Mouse (Mus musculus) limb, embryonic 13.5 days (tissue): ENCODE data around the gene Kif5c. TPM values are rescaled to one million over a fixed set of nuclear protein-coding genes. Genes with fewer than 3 reads are reported as not detected.

Experiments
- ATAC-seq: fragments of 200-750 bp; cut with Nextera tagmentation; 2 replicates; pipeline ENCODE4 v1.8.0; 2017; ENCODE audit warnings: low read depth, moderate number of reproducible peaks, moderate TSS enrichment; ENCODE audit not compliant: low FRiP score
- H3K27ac ChIP-seq: fragments of 300-500 bp; sonication (generic); 2 replicates; pipeline ENCODE4 v1.5.1; 2015; ENCODE audit warnings: inconsistent platforms, mild to moderate bottlenecking, moderate library complexity
- H3K27me3 ChIP-seq: fragments of 300-500 bp; sonication (generic); 2 replicates; pipeline ENCODE4 v1.6.1; 2015; ENCODE audit warnings: mild to moderate bottlenecking, inconsistent platforms
- H3K36me3 ChIP-seq: fragments of 300-500 bp; sonication (generic); 2 replicates; pipeline ENCODE4 v1.6.1; 2015; ENCODE audit warnings: inconsistent platforms, mild to moderate bottlenecking, moderate library complexity
- H3K4me1 ChIP-seq: fragments of 300-500 bp; sonication (generic); 2 replicates; pipeline ENCODE4 v1.6.1; 2015; ENCODE audit warnings: inconsistent platforms
- H3K4me2 ChIP-seq: fragments of 300-500 bp; sonication (generic); replicated peaks from 2 replicates; pipeline ENCODE4 v1.6.1; 2015; ENCODE audit warnings: inconsistent platforms, mild to moderate bottlenecking, moderate library complexity
- H3K4me3 ChIP-seq: fragments of 300-500 bp; sonication (generic); 2 replicates; pipeline ENCODE4 v1.5.1; 2015; ENCODE audit warnings: moderate library complexity, mild to moderate bottlenecking, inconsistent platforms
- H3K9ac ChIP-seq: fragments of 300-500 bp; sonication (generic); 2 replicates; pipeline ENCODE4 v1.6.1; 2015; ENCODE audit warnings: mild to moderate bottlenecking, inconsistent platforms
- H3K9me3 ChIP-seq: fragments of 300-500 bp; sonication (generic); 2 replicates; pipeline ENCODE4 v1.6.1; 2016; ENCODE audit warnings: inconsistent platforms
- WGBS: fragments of 180-500 bp; shearing (Covaris S2); methylation state at CpG from one replicate; pipeline ENCODE4 v1.1.7; 2015; 5-methylcytosine and 5-hydroxymethylcytosine counted together
- polyA plus RNA-seq: library from polyadenylated mRNA; unstranded; fragments of >200 nt; fragmentation: Nextera tagmentation; extraction: Ambion mirVana; gene quantifications from 2 replicates; pipeline ENCODE4 v1.2.1, GENCODE M21; 2015

Kif5c gene
- polyA plus RNA-seq, 1 experiment from 2014 or later = 9.2 TPM

- Histone ChIP-seq H3K36me3 (no peaks in the 10 kb centered on the region), H3K4me1 (peaks cover 13% of the 10 kb centered on the region), H3K9ac (peak overlapping the region; percentile 70), H3K27ac (no peak overlapping the region), H3K4me2 (peak overlapping the region; percentile 99), H3K9me3 (no peaks in the 10 kb centered on the region), H3K27me3 (peaks cover 57% of the 10 kb centered on the region), H3K4me3 (peak overlapping the region; percentile 59)
- WGBS = under 1% methylated on average over 14 of the region's 14 CpGs
- no peak; the same call in 1 of the 2 replicates for ATAC-seq
These were observed 168.9 kb downstream of the Kif5c start for GRCm38 (mm10) chr2:49788051-49788418.

GRCm38 (mm10) chr2:49788643-49789042 lies 169.5 kb downstream of the Kif5c start:
- H3K4me1 ChIP-seq = peaks cover 13% of the 10 kb centered on the region
- no peaks in the 10 kb centered on the region for H3K36me3 ChIP-seq
- peak overlapping the region; percentile 59 for H3K4me3 ChIP-seq
- peaks cover 57% of the 10 kb centered on the region for H3K27me3 ChIP-seq
- no peak overlapping the region for H3K27ac ChIP-seq
- peak overlapping the region; percentile 99 for H3K4me2 ChIP-seq
- 16% methylated on average over 3 of the region's 3 CpGs for WGBS
- ATAC-seq = no peak
- no peak overlapping the region for H3K9ac ChIP-seq
- H3K9me3 ChIP-seq = no peaks in the 10 kb centered on the region

- Histone ChIP-seq H3K4me3 (no peak overlapping the region), H3K4me1 (peaks cover 13% of the 10 kb centered on the region), H3K27ac (no peak overlapping the region), H3K4me2 (peak overlapping the region; percentile 99; the same call in 1 of the 2 replicates), H3K9me3 (no peaks in the 10 kb centered on the region), H3K36me3 (no peaks in the 10 kb centered on the region), H3K27me3 (peaks cover 57% of the 10 kb centered on the region), H3K9ac (no peak overlapping the region)
- WGBS = 74% methylated on average over 6 of the region's 6 CpGs
- no peak for ATAC-seq
These were observed 170.0 kb downstream of the Kif5c start for GRCm38 (mm10) chr2:49789078-49789477.

- Histone ChIP-seq H3K4me3 (no peak overlapping the region), H3K36me3 (no peaks in the 10 kb centered on the region), H3K9ac (no peak overlapping the region), H3K9me3 (no peaks in the 10 kb centered on the region), H3K27ac (no peak overlapping the region), H3K27me3 (peaks cover 57% of the 10 kb centered on the region), H3K4me1 (peaks cover 14% of the 10 kb centered on the region), H3K4me2 (no peak overlapping the region)
- no peak for ATAC-seq
- WGBS = 78% methylated on average over 5 of the region's 5 CpGs
These were observed 170.4 kb downstream of the Kif5c start for GRCm38 (mm10) chr2:49789504-49789903.

GRCm38 (mm10) chr2:49797444-49798143 lies 178.5 kb downstream of the Kif5c start:
- Histone ChIP-seq H3K9ac (no peak overlapping the region), H3K4me3 (no peak overlapping the region), H3K9me3 (no peaks in the 10 kb centered on the region), H3K36me3 (no peaks in the 10 kb centered on the region), H3K4me1 (0 out of 2 replicates have a peak, but pooled peaks cover 2% of the 10 kb centered on the region), H3K4me2 (no peak overlapping the region), H3K27me3 (no peaks in the 10 kb centered on the region), H3K27ac (no peak overlapping the region)
- 64% methylated on average over 14 of the region's 14 CpGs for WGBS
- ATAC-seq = no peak

GRCm38 (mm10) chr2:49804448-49804847 lies 185.3 kb downstream of the Kif5c start:
- no peak overlapping the region for H3K9ac ChIP-seq
- 56% methylated on average over 8 of the region's 8 CpGs for WGBS
- H3K27ac ChIP-seq = no peak overlapping the region
- H3K36me3 ChIP-seq = no peaks in the 10 kb centered on the region
- H3K9me3 ChIP-seq = no peaks in the 10 kb centered on the region
- H3K4me3 ChIP-seq = no peak overlapping the region
- no peak overlapping the region for H3K4me2 ChIP-seq
- peaks cover 32% of the 10 kb centered on the region for H3K4me1 ChIP-seq
- peak; percentile 43 for ATAC-seq
- H3K27me3 ChIP-seq = 0 out of 2 replicates have a peak, but pooled peaks cover 6% of the 10 kb centered on the region

- H3K4me3 ChIP-seq = no peak overlapping the region
- H3K9me3 ChIP-seq = no peaks in the 10 kb centered on the region
- no peak overlapping the region for H3K4me2 ChIP-seq
- ATAC-seq = no peak
- no peak overlapping the region for H3K9ac ChIP-seq
- WGBS = 56% methylated on average over 11 of the region's 11 CpGs
- no peak overlapping the region for H3K27ac ChIP-seq
- no peaks in the 10 kb centered on the region for H3K36me3 ChIP-seq
- H3K27me3 ChIP-seq = 0 out of 2 replicates have a peak, but pooled peaks cover 6% of the 10 kb centered on the region
- peaks cover 35% of the 10 kb centered on the region for H3K4me1 ChIP-seq
These were observed 186.8 kb downstream of the Kif5c start for GRCm38 (mm10) chr2:49805736-49806371.

GRCm38 (mm10) chr2:49809496-49809895 lies 190.4 kb downstream of the Kif5c start:
- ATAC-seq = no peak

GRCm38 (mm10) chr2:49811420-49811819 lies 192.3 kb downstream of the Kif5c start:
- Histone ChIP-seq H3K27ac (peak overlapping the region; percentile 15; the same call in 1 of the 2 replicates), H3K27me3 (0 out of 2 replicates have a peak, but pooled peaks cover 8% of the 10 kb centered on the region), H3K9ac (no peak overlapping the region), H3K9me3 (no peaks in the 10 kb centered on the region), H3K36me3 (no peaks in the 10 kb centered on the region), H3K4me1 (peaks cover 18% of the 10 kb centered on the region), H3K4me2 (peak overlapping the region; percentile 37), H3K4me3 (no peak overlapping the region)
- ATAC-seq = no peak
- 13% methylated on average over 11 of the region's 11 CpGs for WGBS

More at GRCm38 (mm10) chr2:49809496-49809895, 190.4 kb downstream of the Kif5c start:
- no peak overlapping the region for H3K27ac ChIP-seq
- peaks cover 37% of the 10 kb centered on the region for H3K4me1 ChIP-seq
- H3K27me3 ChIP-seq = 0 out of 2 replicates have a peak, but pooled peaks cover 8% of the 10 kb centered on the region
- no peak overlapping the region for H3K4me3 ChIP-seq
- WGBS = 77% methylated on average over 6 of the region's 6 CpGs
- no peaks in the 10 kb centered on the region for H3K9me3 ChIP-seq
- H3K36me3 ChIP-seq = no peaks in the 10 kb centered on the region
- no peak overlapping the region for H3K4me2 ChIP-seq
- H3K9ac ChIP-seq = no peak overlapping the region

GRCm38 (mm10) chr2:49811871-49812363 lies 192.8 kb downstream of the Kif5c start:
- Histone ChIP-seq H3K4me2 (peak overlapping the region; percentile 37), H3K4me1 (peaks cover 16% of the 10 kb centered on the region), H3K9me3 (no peaks in the 10 kb centered on the region), H3K36me3 (no peaks in the 10 kb centered on the region), H3K27me3 (0 out of 2 replicates have a peak, but pooled peaks cover 8% of the 10 kb centered on the region), H3K4me3 (no peak overlapping the region), H3K27ac (peak overlapping the region; percentile 15; the same call in 1 of the 2 replicates), H3K9ac (no peak overlapping the region)
- ATAC-seq = no peak
- WGBS = 24% methylated on average over 4 of the region's 4 CpGs

- Histone ChIP-seq H3K4me2 (no peak overlapping the region), H3K9ac (no peak overlapping the region), H3K9me3 (no peaks in the 10 kb centered on the region), H3K36me3 (no peaks in the 10 kb centered on the region), H3K27ac (no peak overlapping the region), H3K4me1 (peaks cover 16% of the 10 kb centered on the region), H3K27me3 (0 out of 2 replicates have a peak, but pooled peaks cover 4% of the 10 kb centered on the region), H3K4me3 (no peak overlapping the region)
- WGBS = 56% methylated on average over 4 of the region's 4 CpGs
- no peak for ATAC-seq
These were observed 194.1 kb downstream of the Kif5c start for GRCm38 (mm10) chr2:49813151-49813550.

GRCm38 (mm10) chr2:49814011-49814410 lies 194.9 kb downstream of the Kif5c start:
- Histone ChIP-seq H3K27me3 (0 out of 2 replicates have a peak, but pooled peaks cover 2% of the 10 kb centered on the region), H3K27ac (no peak overlapping the region), H3K4me3 (no peak overlapping the region), H3K4me1 (peaks cover 16% of the 10 kb centered on the region), H3K9me3 (no peaks in the 10 kb centered on the region), H3K4me2 (no peak overlapping the region), H3K36me3 (no peaks in the 10 kb centered on the region), H3K9ac (no peak overlapping the region)
- no peak for ATAC-seq
- WGBS = 77% methylated on average over 6 of the region's 6 CpGs
